Mouse (Mus musculus) forebrain, embryonic 11.5 days (tissue): ENCODE data around the gene Nup43. TPM values are rescaled to one million over a fixed set of nuclear protein-coding genes. Genes with fewer than 3 reads are reported as not detected.

Experiments used
- ATAC-seq: fragments of 200-750 bp; cut with Nextera tagmentation; replicated peaks from 2 replicates; pipeline ENCODE4 v1.8.0; 2017; ENCODE audit warnings: moderate TSS enrichment; ENCODE audit not compliant: low FRiP score
- DNase-seq: peaks from one replicate; pipeline ENCODE4 v3.0.0-alpha.2; 2017; ENCODE audit warnings: low spot score
- H3K27ac ChIP-seq: fragments of 300-500 bp; sonication (generic); 2 replicates; pipeline ENCODE4 v1.5.1; 2014; ENCODE audit warnings: low read depth, low read length
- H3K27me3 ChIP-seq: fragments of 300-500 bp; sonication (generic); 2 replicates; pipeline ENCODE4 v1.6.1; 2014; ENCODE audit warnings: mild to moderate bottlenecking, low read length, mixed read lengths; ENCODE audit not compliant: control insufficient read depth, insufficient read depth
- H3K36me3 ChIP-seq: fragments of 300-500 bp; sonication (generic); 2 replicates; pipeline ENCODE4 v1.6.1; 2014; ENCODE audit warnings: mild to moderate bottlenecking, low read length, moderate library complexity, mixed read lengths; ENCODE audit not compliant: control insufficient read depth, insufficient read depth
- H3K4me1 ChIP-seq: fragments of 300-500 bp; sonication (generic); replicated peaks from 2 replicates; pipeline ENCODE4 v1.6.1; 2014; ENCODE audit warnings: low read length, mixed read lengths; ENCODE audit not compliant: control insufficient read depth, insufficient read depth
- H3K4me2 ChIP-seq: fragments of 300-500 bp; sonication (generic); 2 replicates; pipeline ENCODE4 v1.6.1; 2014; ENCODE audit warnings: low read depth, mild to moderate bottlenecking, low read length, moderate library complexity, mixed read lengths; ENCODE audit not compliant: severe bottlenecking
- H3K4me3 ChIP-seq: fragments of 300-500 bp; sonication (generic); 2 replicates; pipeline ENCODE4 v1.5.1; 2014; ENCODE audit warnings: low read depth, low read length
- H3K9ac ChIP-seq: fragments of 300-500 bp; sonication (generic); 2 replicates; pipeline ENCODE4 v1.6.1; 2014; ENCODE audit warnings: low read length
- H3K9me3 ChIP-seq: fragments of 300-500 bp; sonication (generic); 2 replicates; pipeline ENCODE4 v1.6.1; 2016; ENCODE audit warnings: low read length, mixed read lengths; ENCODE audit not compliant: control insufficient read depth
- WGBS: fragments of 180-500 bp; shearing (Covaris S2); extraction: QIAGEN DNeasy Blood & Tissue Kit; methylation state at CpG from one replicate; pipeline ENCODE4 v1.1.7; 2014; 5-methylcytosine and 5-hydroxymethylcytosine counted together
- polyA plus RNA-seq: library from polyadenylated mRNA; unstranded; fragments of >200 nt; fragmentation: Nextera tagmentation; extraction: Ambion mirVana; gene quantifications from 2 replicates; pipeline ENCODE4 v1.2.1, GENCODE M21; 2014

Gene Nup43
- polyA plus RNA-seq, 1 experiment from 2014 or later = 66.6 TPM

- ATAC-seq (no peak), DNase-seq (no peak)
- Histone ChIP-seq H3K27me3 (no peaks in the 10 kb centered on the region), H3K4me2 (no peak overlapping the region), H3K9me3 (no peaks in the 10 kb centered on the region), H3K36me3 (no peaks in the 10 kb centered on the region), H3K9ac (no peak overlapping the region), H3K27ac (no peak overlapping the region), H3K4me1 (peaks cover 6% of the 10 kb centered on the region), H3K4me3 (no peak overlapping the region)
- 82% methylated on average over 1 of the region's 1 CpGs for WGBS
These were observed 2.4 kb upstream of the Nup43 start for GRCm38 (mm10) chr10:7664889-7665288.

- peaks cover 11% of the 10 kb centered on the region; the same call in 1 of the 2 replicates for H3K36me3 ChIP-seq
- no peaks in the 10 kb centered on the region for H3K9me3 ChIP-seq
- no peak overlapping the region for H3K4me3 ChIP-seq
- H3K4me2 ChIP-seq = no peak overlapping the region
- no peaks in the 10 kb centered on the region for H3K4me1 ChIP-seq
- no peak overlapping the region for H3K27ac ChIP-seq
- H3K9ac ChIP-seq = no peak overlapping the region
- H3K27me3 ChIP-seq = no peaks in the 10 kb centered on the region
- 88% methylated on average over 1 of the region's 1 CpGs for WGBS
- DNase-seq (no peak), ATAC-seq (no peak)
These were observed 6.4 kb downstream of the Nup43 start for GRCm38 (mm10) chr10:7673673-7674072.

DNA sequence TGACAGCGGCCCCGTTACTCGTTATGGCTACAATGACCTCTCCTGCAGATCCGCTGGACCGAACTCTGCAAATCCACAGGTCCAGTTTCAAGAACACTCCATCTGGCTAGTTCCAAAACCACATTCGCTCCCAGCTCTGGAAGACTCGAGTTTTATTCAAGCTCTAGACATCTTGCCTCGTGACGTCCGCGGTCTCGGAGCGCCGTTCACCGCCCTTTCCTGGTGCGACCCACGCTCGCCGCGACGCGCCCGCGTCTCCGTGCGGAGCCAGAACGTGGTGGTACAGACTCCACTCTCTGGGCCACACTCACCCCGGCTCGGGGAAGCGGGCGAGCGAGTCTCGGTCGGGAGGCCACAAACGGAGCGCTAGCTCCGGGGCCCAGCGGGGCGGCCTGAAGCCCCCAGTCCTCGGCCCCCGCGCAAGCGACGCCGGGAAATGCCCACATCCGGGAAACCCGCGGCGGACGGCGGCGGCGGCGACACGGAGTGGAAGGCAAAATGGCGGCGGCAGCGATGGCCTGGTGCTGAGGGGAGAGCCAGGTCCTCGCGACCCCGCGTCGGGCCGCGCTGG lies 13.5 kb downstream of the Nup43 start, which contains the start of the genes Pcmt1 and Lats1:
Pcmt1 (minus strand) TSS at position 406 of the 571 bp plus-strand sequence.
Lats1 (plus strand) TSS at position 484 of the 571 bp plus-strand sequence.
- Histone ChIP-seq H3K9me3 (no peaks in the 10 kb centered on the region), H3K27ac (peak within 1 kb of the TSS; percentile 90), H3K4me2 (peak within 1 kb of the TSS; percentile 74), H3K9ac (peak within 1 kb of the TSS; percentile 99), H3K27me3 (no peaks in the 10 kb centered on the region), H3K36me3 (peaks cover 9% of the 10 kb centered on the region; the same call in 1 of the 2 replicates), H3K4me1 (peaks cover 4% of the 10 kb centered on the region; the same call in 1 of the 2 replicates), H3K4me3 (peak within 1 kb of the TSS; percentile 98)
- ATAC-seq (peak; percentile 88), DNase-seq (peak; percentile 94)
- WGBS = under 1% methylated on average over 47 of the region's 65 CpGs

GRCm38 (mm10) chr10:7681343-7682025 lies 14.2 kb downstream of the Nup43 start:
- ATAC-seq = peak; percentile 87
- peak overlapping the region; percentile 99 for H3K9ac ChIP-seq
- WGBS = under 1% methylated on average over 53 of the region's 64 CpGs
- H3K27me3 ChIP-seq = no peaks in the 10 kb centered on the region
- H3K36me3 ChIP-seq = peaks cover 9% of the 10 kb centered on the region; the same call in 1 of the 2 replicates
- H3K9me3 ChIP-seq = no peaks in the 10 kb centered on the region
- H3K4me2 ChIP-seq = peak overlapping the region; percentile 74
- peak overlapping the region; percentile 90 for H3K27ac ChIP-seq
- H3K4me3 ChIP-seq = peak overlapping the region; percentile 98
- DNase-seq = peak; percentile 84
- peaks cover 4% of the 10 kb centered on the region; the same call in 1 of the 2 replicates for H3K4me1 ChIP-seq

DNA sequence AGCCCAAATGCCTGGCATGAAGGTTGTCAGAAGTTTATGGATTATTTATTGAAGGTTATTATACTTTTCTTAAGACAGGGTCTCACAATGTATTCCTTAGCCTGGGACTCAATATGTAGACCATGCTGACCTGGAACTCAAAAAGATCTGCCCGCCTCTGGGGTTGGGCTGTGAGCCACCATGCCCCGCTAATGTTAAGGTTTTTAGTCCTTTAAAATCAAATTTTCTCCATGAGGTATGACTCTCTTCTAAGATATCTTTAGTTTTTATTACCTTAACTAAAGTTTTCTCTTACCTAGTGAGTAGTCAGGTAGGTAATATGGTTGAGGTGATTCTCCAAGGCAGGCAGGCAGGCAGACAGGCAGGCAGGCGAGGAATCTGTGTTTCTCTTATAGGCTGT lies 14.9 kb downstream of the Nup43 start:
- peak overlapping the region; percentile 99; the same call in 1 of the 2 replicates for H3K9ac ChIP-seq
- H3K36me3 ChIP-seq = peaks cover 5% of the 10 kb centered on the region; the same call in 1 of the 2 replicates
- H3K27me3 ChIP-seq = no peaks in the 10 kb centered on the region
- H3K4me3 ChIP-seq = peak overlapping the region; percentile 98
- H3K4me1 ChIP-seq = peaks cover 4% of the 10 kb centered on the region; the same call in 1 of the 2 replicates
- WGBS = 66% methylated on average over 3 of the region's 3 CpGs
- DNase-seq = no peak
- H3K9me3 ChIP-seq = no peaks in the 10 kb centered on the region
- ATAC-seq = no peak
- H3K27ac ChIP-seq = no peak overlapping the region
- H3K4me2 ChIP-seq = peak overlapping the region; percentile 74

DNA sequence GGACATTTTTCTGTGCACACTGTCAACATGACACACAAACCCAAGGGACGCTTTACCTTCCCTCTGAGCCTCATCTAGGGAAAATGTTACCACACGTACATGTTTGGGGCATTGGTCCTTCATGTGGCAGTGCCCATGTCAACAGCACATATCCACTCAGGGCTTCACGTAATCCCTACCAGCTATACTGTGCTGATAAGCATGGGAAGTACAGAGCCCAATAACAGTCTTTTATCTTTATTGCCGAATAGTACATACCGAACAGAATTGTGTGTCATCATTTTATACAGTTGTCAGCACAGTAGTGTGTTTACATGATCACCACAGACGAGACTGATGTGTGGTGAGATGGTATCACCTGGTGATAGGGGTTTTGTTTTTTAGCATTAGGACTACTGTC lies 19.6 kb downstream of the Nup43 start:
- Histone ChIP-seq H3K9ac (no peak overlapping the region), H3K9me3 (no peaks in the 10 kb centered on the region), H3K4me1 (no peaks in the 10 kb centered on the region; the same call in 1 of the 2 replicates), H3K4me3 (no peak overlapping the region), H3K27ac (no peak overlapping the region), H3K27me3 (no peaks in the 10 kb centered on the region), H3K4me2 (no peak overlapping the region), H3K36me3 (no peaks in the 10 kb centered on the region)
- WGBS = 94% methylated on average over 6 of the region's 6 CpGs
- DNase-seq (no peak), ATAC-seq (no peak)

DNA sequence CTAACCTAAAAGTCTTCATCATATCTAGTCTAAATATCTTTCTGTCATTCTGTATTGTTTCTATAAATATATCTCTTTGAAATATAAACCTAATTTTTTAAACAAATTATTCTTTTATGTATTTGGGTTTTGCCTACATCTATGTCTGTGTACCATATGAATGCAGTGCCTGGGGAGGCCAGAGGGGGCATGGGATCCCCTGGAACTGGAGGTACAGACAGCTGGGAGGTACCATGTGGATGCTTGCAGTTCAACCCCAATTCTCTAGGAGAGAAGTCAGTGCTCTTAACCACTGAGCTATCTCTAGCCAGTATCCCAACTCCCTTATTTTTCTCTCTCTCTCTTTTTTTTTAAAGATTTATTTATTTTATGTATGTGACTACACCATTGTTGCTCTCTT lies 28.0 kb downstream of the Nup43 start:
- Histone ChIP-seq H3K9me3 (no peaks in the 10 kb centered on the region), H3K4me2 (no peak overlapping the region), H3K27me3 (no peaks in the 10 kb centered on the region), H3K4me3 (no peak overlapping the region), H3K36me3 (peaks cover 14% of the 10 kb centered on the region), H3K27ac (no peak overlapping the region), H3K9ac (no peak overlapping the region), H3K4me1 (no peaks in the 10 kb centered on the region)
- ATAC-seq (no peak), DNase-seq (no peak)

DNA sequence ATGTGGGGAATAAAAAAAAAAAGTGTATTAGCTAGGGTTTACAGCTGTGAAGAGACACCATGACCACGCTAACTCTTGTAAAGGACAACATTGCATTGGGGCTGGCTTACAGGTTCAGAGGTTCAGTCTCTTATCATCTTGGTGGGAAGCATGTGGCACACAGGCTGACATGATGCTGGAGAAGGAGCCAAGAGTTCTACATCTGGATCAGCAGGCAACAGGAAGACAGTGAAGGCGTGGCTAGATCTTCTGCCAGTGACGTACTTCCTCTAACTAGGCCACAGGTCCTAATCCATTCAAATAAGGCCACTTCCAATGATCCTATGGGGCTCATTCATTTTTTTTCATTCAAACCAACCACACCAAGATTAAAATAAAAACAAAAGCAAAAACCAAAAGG lies 32.8 kb downstream of the Nup43 start:
- H3K27ac ChIP-seq = no peak overlapping the region
- no peaks in the 10 kb centered on the region for H3K4me1 ChIP-seq
- no peak overlapping the region for H3K4me3 ChIP-seq
- no peak for DNase-seq
- H3K27me3 ChIP-seq = no peaks in the 10 kb centered on the region
- H3K9ac ChIP-seq = no peak overlapping the region
- no peaks in the 10 kb centered on the region for H3K9me3 ChIP-seq
- no peak overlapping the region for H3K4me2 ChIP-seq
- 92% methylated on average over 3 of the region's 3 CpGs for WGBS
- ATAC-seq = no peak
- peaks cover 31% of the 10 kb centered on the region for H3K36me3 ChIP-seq
